Mouse (Mus musculus) ES-E14 (cell line): ENCODE measurements around the gene Bad.

Source experiments
- CHD2 ChIP-seq: IDR thresholded peaks from 2 replicates; pipeline ENCODE4 v1.6.1; 2014; ENCODE audit warnings: mild to moderate bottlenecking, low read depth, low read length, inconsistent platforms
- MAFK ChIP-seq: IDR thresholded peaks from 2 replicates; pipeline ENCODE4 v1.6.1; 2014; ENCODE audit warnings: mild to moderate bottlenecking, low read depth, low read length, inconsistent platforms; ENCODE audit not compliant: insufficient read depth
- ZC3H11A ChIP-seq: IDR thresholded peaks from 2 replicates; pipeline ENCODE4 v1.6.1; 2012; ENCODE audit warnings: low read depth, mild to moderate bottlenecking, inconsistent platforms, low read length, borderline replicate concordance
- ZNF384 ChIP-seq: IDR thresholded peaks from 2 replicates; pipeline ENCODE4 v1.6.1; 2012; ENCODE audit warnings: low read depth, low read length, inconsistent platforms

- TF ChIP-seq ZC3H11A (no peak), ZNF384 (no peak), MAFK (no peak), CHD2 (no peak)
These were observed 50.6 kb downstream of the Bad start, which contains the start of gene Dnajc4 for GRCm38 (mm10) chr19:6992011-6992858.
